Mouse (Mus musculus): ENCODE data around the gene Stom. TPM values are rescaled to one million over a fixed set of nuclear protein-coding genes. Genes with fewer than 3 reads are reported as not detected.

The Stom gene
- total RNA-seq, 2 experiments from 2014 or later: 6.5 to 7.5 TPM

Other genes starting within 250 kb of the Stom start
- not detected for gene AI182371, start 235.4 kb downstream of the Stom start, total RNA-seq (2021)
- 10 to 100 TPM in 1 of 2 experiments, 1 to 10 TPM in 1; 9.4 to 12.6 TPM for gene Cntrl, start 227.5 kb downstream of the Stom start, total RNA-seq (2021)
- 100 to 1,000 TPM; 218 to 225 TPM for gene Rab14, start 135.9 kb downstream of the Stom start, total RNA-seq (2021)
- gene Gsn, start 80.6 kb downstream of the Stom start, total RNA-seq (2021): 10 to 100 TPM; 28.3 to 36.7 TPM
- gene 4930568D16Rik, start 30.8 kb upstream of the Stom start, total RNA-seq (2021): not detected
- not detected for gene 4930402F06Rik, start 60.2 kb upstream of the Stom start, total RNA-seq (2021)
- 1 to 10 TPM; 3.7 to 4.2 TPM for gene Ggta1, start 126.3 kb upstream of the Stom start, total RNA-seq (2021)
- 100 to 1,000 TPM; 125 to 138 TPM for gene Dab2ip, start 221.3 kb upstream of the Stom start, total RNA-seq (2021)

All from left cerebral cortex, postnatal 10 days (tissue).